Mouse (Mus musculus): ENCODE data around the gene Crabp1.

Gene Crabp1

DNA sequence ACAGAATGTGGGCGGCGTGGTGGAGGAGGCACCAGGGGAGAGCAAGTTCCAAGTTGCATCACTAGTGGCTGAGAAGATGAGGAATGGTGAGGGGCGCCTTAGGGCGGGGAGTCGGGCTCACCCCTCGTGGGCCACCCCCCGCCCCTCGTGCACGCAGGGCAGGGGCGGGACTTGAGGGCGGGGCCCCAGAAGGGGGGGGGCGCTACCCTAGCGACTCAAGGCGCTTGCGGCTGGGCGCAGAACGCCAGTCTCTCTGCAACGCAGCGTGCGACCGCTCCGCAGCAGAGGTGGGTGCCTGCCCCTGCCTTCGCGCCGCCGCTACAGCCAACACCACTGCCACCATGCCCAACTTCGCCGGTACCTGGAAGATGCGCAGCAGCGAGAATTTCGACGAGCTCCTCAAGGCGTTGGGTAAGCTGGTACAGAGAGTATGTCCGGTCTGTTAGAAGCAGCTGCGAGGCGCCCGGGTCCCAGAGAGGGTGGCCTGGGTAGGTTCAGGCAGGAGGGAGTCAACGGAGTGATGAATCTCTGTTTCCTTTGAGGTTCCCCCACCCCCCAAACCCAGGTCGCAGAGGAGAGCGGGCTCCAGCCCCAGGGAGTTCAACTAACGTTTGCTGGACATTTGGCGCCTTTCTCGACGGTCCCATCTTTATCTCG is at the start of gene Crabp1:
Gene Crabp1, plus strand, starts transcription at position 188 of the 657 bp plus-strand sequence.
- no peak for DNase-seq

DNA sequence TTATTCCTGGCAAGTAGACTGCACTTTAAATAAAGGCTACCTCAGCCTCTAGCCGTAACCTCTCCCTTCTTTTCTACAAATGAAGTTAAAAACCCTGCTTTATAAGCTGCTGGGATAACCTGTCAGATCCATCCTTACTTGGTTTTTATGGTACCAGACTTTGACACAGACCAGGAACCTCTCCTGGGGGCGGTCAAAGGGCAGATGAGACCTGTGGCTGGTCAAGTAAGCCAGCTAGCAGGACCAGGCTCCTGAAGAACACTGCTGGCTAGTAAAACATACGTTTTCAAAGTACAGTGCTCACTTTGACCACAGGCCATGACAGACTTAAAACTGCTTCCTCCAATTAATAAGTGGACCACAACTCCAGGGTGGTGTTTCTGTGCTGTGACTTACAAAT is 48.8 kb upstream of the Crabp1 start:
- no peak for DNase-seq

DNA sequence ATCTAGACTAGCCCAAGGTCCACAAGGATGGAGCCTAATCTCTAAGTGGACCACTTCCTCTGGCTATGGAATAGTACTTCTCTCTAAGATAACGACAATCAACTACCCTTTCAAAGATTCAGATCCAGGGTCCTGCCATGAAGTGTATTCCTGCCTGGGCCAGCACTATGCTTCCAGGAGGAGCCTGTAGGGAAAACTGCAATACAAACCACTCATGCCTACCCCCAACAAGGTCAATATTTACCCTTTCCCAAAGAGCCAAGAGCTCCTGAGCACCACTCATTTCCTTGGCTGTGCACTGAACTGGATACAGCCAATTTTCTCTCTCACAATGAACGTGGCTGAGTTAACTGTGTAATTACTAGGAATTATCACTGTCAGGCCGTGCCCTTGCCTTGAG is 47.0 kb upstream of the Crabp1 start:
- no peak for DNase-seq

DNA sequence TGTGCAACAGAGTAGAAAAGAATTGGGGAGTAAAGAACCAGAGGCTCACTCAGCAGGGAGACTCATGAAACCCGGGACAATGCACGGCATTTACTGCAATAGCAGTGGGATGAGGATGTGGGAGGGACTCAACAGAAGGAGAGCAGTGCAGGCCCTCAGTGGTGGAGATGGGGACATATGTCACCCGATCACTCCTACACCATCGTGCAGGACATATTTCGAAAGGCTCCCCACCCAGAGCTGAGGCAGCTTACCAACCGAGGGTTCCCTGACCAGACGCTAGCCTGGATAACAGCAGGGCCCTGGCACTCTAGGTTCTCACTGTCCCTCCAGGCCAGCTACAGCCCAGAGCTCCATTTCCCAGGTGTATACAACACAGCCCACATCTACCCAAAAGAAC is 42.4 kb upstream of the Crabp1 start:
- no peak for DNase-seq

DNA sequence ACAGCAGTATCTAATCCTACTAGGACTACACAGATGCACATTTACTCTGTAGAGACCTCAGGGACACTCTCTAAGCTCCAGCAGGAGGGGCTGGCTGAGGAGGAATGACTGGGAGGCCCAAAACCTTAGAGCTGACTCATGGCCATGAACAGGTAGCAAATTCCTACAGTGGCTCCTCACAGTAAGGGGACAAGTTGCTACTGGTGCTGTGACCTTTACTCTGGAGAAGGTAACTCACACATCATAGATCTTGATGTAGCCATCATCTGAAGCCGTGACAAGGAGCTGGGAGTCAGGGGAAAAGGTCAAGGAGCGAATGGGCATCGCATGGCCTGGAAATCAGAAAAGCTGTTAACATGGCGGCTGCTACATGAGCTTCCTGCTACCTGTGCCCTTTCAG is 42.0 kb upstream of the Crabp1 start:
- no peak for DNase-seq

DNA sequence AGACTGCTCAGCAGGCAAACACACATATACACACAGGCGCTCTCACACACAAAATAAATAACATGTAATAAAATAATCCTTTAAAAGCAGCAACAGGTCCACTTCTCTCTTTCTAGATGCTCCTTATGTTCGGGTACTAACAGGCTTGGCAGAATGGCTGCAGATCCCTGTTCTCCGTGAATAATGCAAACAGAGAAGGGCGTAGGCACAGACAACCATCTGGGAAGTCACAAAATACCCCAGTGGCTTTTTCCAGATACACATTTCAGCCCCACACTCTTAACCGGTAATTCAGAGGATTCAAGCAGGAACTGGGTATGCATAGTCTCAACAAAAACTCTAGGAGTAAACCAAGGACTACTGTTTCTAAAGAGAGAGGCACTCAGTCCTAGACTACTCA is 38.2 kb upstream of the Crabp1 start:
- DNase-seq: no peak

DNA sequence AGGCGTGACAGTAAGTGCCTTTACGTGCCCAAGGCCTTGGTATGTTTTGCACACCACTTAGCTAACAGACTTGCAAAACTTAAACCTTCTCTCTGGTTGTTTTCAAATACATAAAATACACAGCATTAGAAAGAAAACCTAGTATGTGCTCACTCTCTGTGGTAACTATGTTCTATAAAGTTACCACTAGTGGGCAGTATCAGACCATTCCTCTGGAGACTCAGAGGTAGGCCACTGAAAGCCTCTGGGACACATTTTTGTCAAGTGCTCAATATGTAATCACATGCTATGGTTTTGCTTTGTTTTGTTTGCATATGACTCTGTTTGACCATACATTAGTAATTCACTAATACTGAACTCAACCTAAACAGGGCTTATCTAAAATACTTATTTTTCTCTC is 32.4 kb upstream of the Crabp1 start:
- DNase-seq: no peak

DNA sequence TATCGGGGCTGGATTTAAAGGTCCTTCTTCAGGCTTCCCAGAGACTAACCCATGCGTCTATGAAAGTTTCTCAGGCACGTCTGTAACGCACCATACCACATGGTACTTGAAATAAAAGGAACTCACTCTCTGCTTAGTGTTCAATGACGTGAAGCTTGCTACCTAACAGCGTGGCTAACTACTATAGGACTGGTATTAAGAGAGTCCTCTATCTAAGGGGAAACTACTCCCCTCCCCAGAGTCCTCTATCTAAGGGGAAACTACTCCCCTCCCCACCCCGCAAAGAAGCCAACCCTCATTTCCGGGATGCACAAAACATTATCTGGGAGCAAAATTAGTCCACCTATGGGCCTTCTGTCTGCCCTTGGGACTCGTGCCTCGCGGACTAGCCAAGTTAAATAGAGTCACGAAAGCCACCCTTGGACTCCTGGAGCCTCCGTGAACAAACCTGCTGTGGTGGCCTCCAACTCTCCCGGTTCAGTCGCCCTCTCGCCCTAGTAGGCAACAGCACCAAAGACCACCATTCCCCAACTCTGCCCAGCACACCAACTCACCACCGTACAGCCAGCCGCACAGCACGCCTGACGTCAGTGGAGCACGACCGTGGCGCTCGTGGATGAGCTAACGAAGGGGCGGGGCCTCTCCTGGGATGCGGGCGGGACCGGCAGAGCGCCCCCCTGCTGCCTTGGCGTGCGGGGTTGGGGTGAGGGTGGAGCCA is 30.5 kb upstream of the Crabp1 start, which contains the start of gene Wdr61:
Gene Wdr61, minus strand, starts transcription at position 599 of the 718 bp plus-strand sequence.
- peak; percentile 99 for DNase-seq

DNA sequence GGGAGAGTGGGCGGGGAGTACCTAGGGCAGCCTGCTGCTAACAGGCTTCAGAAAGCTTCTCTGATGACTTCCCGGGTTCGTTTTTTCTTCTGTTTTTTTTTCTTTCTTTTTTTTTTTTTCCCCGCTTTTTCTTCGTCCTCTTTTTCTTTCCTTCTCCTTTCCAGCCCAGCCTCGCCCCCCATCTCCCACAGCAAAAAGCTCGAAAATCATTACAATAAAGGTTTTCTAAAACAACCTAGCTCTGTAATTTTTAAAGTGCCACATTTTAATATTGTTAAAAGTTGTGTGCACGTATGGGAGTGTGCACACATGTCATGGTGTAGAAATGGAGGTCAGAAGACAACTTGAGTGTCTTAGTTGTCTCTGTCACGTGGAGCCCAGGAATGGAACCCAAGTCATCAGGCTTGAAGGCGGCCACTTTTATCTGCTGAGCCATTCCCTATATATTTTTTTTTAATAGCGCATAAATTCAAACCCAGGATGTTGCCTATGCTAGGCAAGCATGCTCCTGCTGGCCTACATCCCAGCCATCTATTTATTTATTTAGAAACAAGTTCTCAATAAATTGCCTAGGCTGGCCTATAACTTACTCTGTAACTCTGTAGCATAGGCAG is 29.8 kb upstream of the Crabp1 start:
- no peak for DNase-seq

DNA sequence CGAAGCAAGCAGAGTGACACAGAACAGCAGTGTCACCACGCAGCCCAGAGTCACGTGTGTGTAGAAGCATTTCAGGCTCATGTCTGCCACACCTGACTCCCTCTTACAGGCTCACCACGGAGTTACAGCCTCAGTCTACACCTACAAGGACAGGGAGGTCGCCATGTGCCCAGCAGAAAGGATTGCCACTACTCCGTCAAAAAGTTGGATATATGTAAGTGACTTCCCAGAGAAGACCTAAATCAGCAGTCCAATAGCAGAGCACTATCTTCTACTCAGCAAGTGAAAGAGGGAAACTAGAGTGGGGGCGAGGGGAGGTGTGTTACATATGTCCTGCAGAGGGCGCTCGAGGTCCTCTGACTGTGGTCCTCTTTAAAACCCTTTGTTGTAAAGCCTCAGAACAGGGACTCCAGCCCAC is 28.3 kb upstream of the Crabp1 start:
- DNase-seq: peak; percentile 55

DNA sequence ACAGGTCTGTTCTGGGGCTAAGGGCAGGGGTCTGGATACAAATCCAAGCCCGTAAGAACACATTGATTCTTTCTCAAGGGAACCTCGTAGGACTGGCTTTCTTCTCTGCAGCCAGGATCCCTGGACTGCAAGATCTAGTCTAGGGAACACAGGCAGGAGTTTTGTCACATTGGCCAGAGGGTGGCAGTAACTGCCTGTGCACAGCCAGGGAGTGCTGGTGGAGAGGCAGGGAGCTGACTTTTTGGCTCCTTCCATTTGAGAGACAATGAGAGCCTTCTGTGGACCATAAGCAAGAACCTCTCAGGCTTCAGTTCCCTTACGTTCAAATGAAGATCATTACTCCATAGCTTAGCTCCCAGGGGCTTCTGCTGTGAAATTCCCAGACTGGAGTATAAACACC is 26.2 kb upstream of the Crabp1 start:
- DNase-seq: peak; percentile 54

DNA sequence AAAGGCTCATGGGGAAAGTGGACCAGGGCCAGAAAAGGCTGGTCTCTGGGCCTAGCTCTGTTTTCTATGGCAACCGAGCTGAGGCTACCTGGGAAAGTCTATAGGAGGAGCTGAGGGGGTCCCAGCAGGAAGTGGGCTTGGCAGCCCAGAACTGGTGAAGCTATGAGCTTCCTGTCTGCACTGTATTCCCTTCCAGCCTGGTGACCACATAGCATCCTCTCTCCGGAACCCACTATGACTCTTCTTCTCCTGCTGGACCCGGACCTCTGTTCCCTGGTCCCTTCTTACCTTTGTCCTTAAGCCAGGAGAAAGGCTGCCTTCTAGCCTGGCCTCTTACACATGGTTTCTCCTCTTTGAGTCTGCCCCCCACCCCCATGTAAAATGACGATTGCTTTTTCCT is 20.7 kb upstream of the Crabp1 start:
- DNase-seq: no peak

DNA sequence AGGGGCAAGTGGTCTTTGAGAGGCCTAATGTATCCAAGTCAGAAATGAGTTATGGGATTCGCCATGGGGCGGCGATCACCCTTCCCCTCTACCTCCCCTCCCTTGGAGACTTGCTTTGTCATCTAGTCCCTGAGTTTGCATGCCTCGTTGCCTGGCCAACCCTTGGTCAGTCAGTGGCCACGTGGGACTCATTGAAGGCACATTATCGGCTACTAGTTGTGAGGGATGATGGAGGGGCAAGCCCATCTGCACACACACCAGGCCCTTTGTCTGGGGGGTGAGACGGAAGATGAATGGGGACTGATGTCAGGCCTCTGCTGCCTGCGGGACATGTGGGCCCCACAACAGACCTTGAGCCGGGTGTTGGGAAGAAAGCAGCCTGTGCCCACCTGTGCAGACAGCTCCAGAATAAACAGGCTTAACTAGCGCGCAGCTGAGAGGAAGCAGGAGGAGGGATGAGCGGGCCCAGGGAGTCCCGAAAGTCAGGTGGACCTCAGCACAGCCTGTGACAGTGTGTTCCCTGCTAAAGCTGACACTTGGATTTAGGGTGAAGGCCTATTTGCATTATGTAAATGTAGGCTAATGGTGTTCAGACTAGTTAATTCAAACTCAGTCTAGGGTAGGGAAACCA is 18.7 kb upstream of the Crabp1 start:
- DNase-seq: no peak

DNA sequence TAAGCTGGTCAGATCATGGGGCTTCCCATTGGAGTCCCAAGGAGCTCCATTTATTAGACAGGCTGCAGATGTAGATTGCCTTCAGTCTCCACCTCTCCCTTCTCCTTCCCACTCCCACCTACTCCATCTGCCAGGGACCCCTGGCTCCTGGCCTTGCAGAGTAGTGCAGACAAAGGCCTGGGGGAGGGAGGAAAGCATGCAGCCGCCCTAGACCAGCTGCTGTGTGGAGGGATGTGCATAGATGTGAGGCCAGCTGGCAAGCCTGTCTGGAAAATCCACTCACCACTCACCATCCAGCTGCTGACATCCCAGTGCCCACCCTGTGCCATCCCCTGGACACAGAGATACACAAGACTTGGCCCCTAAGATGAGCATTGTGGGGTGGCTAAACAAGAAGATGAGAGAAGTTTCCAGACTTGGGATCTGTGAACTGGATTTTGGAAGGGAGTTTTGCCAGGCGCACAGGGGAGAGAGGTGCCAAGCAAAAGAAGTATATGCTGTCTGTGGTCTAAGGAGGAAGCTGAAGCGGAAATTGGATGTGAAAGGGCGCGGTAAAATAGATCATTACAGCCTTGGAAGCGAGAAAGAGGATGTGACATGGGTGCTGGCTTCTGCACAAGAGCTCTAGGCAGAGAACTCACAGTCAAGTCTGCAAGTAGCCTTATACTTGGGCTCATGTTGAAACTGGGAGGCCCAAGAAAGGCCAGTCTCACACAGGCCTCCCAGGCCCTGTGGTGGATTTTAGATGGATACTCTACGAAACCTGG is 14.2 kb upstream of the Crabp1 start:
- DNase-seq: no peak

DNA sequence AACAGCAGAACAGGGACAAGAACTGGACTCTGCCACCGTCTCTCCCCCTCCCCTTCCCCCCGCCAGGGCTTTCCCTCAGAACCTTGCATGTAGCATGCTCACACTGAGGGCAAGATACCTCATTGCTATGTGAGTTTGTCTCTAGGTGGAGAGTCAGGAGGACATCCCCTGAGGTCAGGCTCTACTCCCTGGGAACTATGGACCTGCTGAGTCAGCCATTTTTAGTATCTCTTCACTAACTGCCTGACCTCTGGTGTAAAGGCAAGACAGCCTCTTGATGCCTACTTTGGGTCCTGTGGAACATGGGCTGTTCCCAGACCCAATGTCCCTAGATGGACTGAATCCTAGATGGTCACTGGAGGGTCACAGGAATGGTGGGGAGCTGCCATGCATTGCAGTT is 12.9 kb upstream of the Crabp1 start:
- no peak for DNase-seq

DNA sequence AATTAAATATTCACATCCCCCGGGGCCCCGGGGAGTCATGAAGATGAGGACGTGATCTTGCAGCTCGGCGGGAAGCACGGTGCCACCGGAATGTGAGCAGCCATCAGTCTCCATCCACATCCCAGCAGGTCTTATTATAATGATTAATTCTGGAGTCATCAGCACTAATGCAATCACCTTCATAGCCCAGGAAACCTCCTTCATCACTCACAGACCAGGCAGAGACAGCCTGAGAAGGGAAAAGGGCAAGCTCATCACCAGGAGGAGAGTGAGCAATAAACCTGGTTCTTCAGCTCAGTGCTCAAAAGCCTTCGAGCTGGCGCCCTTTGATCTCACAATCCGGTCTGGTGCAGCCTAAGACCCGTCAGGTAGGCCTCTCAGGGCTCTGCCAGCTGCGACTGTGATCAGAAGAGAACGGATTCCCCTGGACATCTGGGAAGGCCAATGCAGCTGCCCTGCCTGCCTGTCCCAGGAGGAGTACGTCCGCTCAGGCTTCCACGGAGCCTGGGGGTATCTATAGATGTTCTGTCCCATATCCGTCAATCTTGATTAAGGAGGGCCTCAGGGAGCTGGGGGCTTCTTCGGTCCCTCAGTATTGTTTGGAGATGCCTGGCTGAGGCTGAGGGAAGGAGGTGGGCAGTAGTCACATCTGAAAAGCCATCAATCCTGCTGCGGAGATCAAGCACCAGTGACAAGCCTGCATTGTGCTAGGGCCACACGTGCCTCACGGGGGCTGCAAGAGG is 12.2 kb upstream of the Crabp1 start:
- DNase-seq: no peak

DNA sequence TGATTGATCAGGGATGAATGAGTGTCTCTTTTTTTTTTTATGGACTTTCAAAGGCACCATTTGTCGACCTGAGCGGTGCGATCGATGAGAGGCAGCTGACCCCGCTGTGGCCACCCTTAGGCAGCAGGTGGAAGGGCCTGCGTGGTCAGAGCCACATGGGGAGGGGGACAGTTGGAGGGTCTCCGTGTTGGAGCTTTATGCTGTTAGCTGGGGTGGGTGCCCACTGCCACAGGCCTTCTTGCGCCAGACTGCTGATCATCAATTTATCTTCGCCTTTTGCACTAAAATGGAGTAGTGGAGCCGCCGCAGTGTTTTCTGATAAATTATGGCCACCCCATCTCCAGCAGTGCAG is 11.6 kb upstream of the Crabp1 start:
- DNase-seq: no peak

DNA sequence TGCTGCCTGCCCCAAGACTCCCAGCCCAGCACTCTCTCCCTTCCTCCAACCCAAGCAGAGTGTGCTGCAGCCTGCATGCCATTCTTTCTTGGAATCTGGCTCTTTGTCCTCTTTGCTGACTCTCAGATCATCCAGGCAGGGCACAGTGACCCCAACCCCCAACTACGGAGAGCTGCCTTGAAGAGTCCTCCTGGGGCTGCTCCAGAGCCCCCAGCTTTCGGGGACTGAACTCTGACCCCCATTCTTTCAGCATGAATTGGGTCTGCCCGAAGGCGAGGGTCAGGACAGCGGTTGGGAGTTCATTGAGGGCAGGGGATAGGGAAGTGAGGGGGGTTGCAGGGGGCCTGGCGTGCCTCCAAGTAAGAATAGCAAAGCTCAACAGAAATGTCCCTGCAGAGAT is 5.0 kb upstream of the Crabp1 start:
- no peak for DNase-seq

DNA sequence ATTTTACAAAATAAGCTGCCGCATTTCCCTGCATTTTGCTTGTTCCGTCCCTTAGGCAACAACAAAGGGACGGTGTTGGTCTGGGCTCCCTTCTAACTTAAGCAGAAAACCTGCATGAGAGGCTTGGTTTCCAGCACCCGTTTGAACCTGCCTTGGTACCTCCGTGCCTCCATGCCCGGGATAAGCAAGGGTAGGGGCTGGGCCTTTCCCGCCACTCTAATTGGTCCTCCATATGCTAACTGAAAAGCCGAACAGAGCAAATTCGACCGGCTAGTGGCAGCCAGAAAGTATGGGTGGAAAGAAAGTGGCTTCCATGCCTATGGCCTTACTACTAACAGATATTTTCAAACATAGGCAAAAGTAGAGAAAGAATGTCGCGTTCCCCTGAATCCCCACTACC is 457 bp upstream of the Crabp1 start:
- no peak for DNase-seq

DNA sequence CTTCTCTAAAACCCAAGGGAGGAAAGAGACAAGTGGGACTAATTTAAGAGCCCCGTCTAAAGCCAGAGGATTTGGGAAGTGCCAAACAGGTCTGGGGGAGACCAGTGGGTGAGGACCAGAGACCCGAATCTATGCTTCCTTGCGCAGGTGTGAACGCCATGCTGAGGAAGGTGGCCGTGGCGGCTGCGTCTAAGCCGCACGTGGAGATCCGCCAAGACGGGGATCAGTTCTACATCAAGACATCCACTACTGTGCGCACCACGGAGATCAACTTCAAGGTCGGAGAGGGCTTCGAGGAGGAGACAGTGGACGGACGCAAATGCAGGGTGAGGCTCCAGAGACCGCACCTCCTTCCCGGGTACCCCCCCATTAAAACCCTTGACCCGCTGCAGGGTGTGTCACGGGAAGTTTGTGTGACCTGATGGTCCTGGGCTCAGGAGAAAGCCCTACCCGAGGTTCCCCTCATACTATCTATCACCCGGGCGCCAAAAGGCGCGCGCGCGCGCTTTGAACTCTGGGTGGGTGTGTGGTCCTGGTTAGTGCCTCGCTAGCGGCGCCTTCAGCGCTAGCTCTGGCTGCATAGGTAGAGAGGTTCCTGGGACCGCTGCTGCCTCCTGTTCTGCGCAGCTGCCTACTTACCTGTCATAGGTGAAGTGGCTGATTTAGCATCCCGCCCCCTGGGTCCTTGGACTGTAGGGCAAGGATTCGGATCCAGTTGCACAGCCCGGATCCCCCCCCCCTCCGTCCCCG is 963 bp downstream of the Crabp1 start:
- DNase-seq: no peak

DNA sequence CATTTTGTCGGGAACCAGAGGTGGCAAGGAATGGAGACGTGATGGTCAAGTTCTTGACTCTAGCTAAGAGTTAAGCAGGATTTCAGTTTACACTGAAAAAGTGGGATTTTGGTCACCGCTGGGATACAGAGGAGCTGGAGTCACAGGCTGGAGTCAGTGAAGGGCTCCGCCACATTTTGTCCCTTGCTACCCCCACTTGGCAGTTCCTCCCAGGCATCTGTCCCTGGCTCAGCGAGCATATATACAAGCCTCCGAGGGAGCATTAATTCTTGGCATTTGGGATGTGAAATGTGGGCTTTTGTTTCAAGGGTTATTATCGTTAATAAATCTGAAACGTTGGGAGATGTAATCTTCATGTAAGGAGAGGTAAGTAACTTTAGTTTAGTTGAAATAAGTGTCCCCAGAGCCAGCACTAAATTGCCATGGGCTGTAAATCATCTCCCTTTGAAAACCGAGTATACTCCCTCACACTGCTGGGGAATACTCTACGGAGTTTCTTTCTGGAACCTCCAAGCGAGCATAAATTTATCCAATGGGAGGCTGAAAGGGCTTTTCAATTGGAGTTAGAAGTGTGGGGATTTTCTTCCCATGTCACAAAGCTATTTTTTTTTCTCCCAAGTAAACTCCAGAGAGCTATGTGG is 5.7 kb downstream of the Crabp1 start:
- no peak for DNase-seq
